Mouse (Mus musculus): ENCODE data around the gene Hnrnpll. TPM values are rescaled to one million over a fixed set of nuclear protein-coding genes. Genes with fewer than 3 reads are reported as not detected.
A peak's percentile ranks its signal among the peaks of the same experiment; 100 is the strongest.
"Not testable (repeated sequence)": the region's sequence is repeated elsewhere in the genome, so short reads cannot be mapped to it uniquely, and the experiment has no call there.

The Hnrnpll gene
- total and polyA plus RNA-seq, 2 experiments from 2014 or later = 49.7 to 67.6 TPM

- Histone ChIP-seq H3K9ac (no peak overlapping the region), H3K4me1 (ENCODE audit: insufficient read depth) (no peaks in the 10 kb centered on the region), H3K36me3 (ENCODE audit: insufficient read depth) (no peaks in the 10 kb centered on the region), H3K9me3 (ENCODE audit: low read length) (no peaks in the 10 kb centered on the region), H3K27ac (ENCODE audit: low read depth, low read length) (no peak overlapping the region), H3K4me2 (ENCODE audit: low read depth) (no peak overlapping the region), H3K27me3 (ENCODE audit: insufficient read depth, low read length) (no peaks in the 10 kb centered on the region), H3K4me3 (ENCODE audit: low read depth, low read length) (no peak overlapping the region)
- 76% methylated on average over 8 of the region's 8 CpGs for WGBS
- TF ChIP-seq CTCF (IDR thresholded peaks at IDR 0.05; ENCODE audit: low read depth) = no peak
- DNase-seq (no peak), ATAC-seq (peak; percentile 70; the same call in 1 of the 2 replicates)
Measured at GRCm38 (mm10) chr17:80014361-80014809, 47.7 kb downstream of the Hnrnpll start.

- H3K4me1 ChIP-seq (ENCODE audit: insufficient read depth) = peaks cover 8% of the 10 kb centered on the region; the same call in 1 of the 2 replicates
- H3K4me3 ChIP-seq (ENCODE audit: low read depth, low read length) = no peak overlapping the region
- WGBS = 35% methylated on average over 15 of the region's 15 CpGs
- ATAC-seq (no peak), DNase-seq (no peak)
- no peaks in the 10 kb centered on the region for H3K36me3 ChIP-seq (ENCODE audit: insufficient read depth)
- H3K9ac ChIP-seq = no peak overlapping the region
- no peaks in the 10 kb centered on the region for H3K27me3 ChIP-seq (ENCODE audit: insufficient read depth, low read length)
- H3K4me2 ChIP-seq (ENCODE audit: low read depth) = no peak overlapping the region
- no peaks in the 10 kb centered on the region for H3K9me3 ChIP-seq (ENCODE audit: low read length)
- no peak overlapping the region for H3K27ac ChIP-seq (ENCODE audit: low read depth, low read length)
- TF ChIP-seq CTCF (IDR thresholded peaks at IDR 0.05; ENCODE audit: low read depth) = no peak
Measured at GRCm38 (mm10) chr17:80009926-80010325, 52.2 kb downstream of the Hnrnpll start.

GRCm38 (mm10) chr17:80008847-80009246, 53.3 kb downstream of the Hnrnpll start:
- H3K4me3 ChIP-seq (ENCODE audit: low read depth, low read length) = no peak overlapping the region
- no peak for TF ChIP-seq CTCF (IDR thresholded peaks at IDR 0.05; ENCODE audit: low read depth)
- H3K36me3 ChIP-seq (ENCODE audit: insufficient read depth) = no peaks in the 10 kb centered on the region
- no peaks in the 10 kb centered on the region for H3K27me3 ChIP-seq (ENCODE audit: insufficient read depth, low read length)
- no peak overlapping the region for H3K9ac ChIP-seq
- no peaks in the 10 kb centered on the region for H3K9me3 ChIP-seq (ENCODE audit: low read length)
- 8% methylated on average over 5 of the region's 5 CpGs for WGBS
- DNase-seq (peak; percentile 87), ATAC-seq (peak; percentile 52; the same call in 1 of the 2 replicates)
- no peak overlapping the region for H3K4me2 ChIP-seq (ENCODE audit: low read depth)
- H3K4me1 ChIP-seq (ENCODE audit: insufficient read depth) = peaks cover 8% of the 10 kb centered on the region; the same call in 1 of the 2 replicates
- H3K27ac ChIP-seq (ENCODE audit: low read depth, low read length) = peak overlapping the region; percentile 42; the same call in 1 of the 2 replicates

- ATAC-seq (peak; percentile 68), DNase-seq (peak; percentile 59)
- H3K27ac ChIP-seq (ENCODE audit: low read depth, low read length) = no peak overlapping the region
- no peak overlapping the region for H3K4me3 ChIP-seq (ENCODE audit: low read depth, low read length)
- TF ChIP-seq CTCF (IDR thresholded peaks at IDR 0.05; ENCODE audit: low read depth) = peak; percentile 57
- H3K27me3 ChIP-seq (ENCODE audit: insufficient read depth, low read length) = no peaks in the 10 kb centered on the region
- no peaks in the 10 kb centered on the region for H3K9me3 ChIP-seq (ENCODE audit: low read length)
- peaks cover 8% of the 10 kb centered on the region; the same call in 1 of the 2 replicates for H3K4me1 ChIP-seq (ENCODE audit: insufficient read depth)
- no peak overlapping the region for H3K9ac ChIP-seq
- 44% methylated on average over 17 of the region's 17 CpGs for WGBS
- H3K36me3 ChIP-seq (ENCODE audit: insufficient read depth) = no peaks in the 10 kb centered on the region
- H3K4me2 ChIP-seq (ENCODE audit: low read depth) = no peak overlapping the region
Measured at GRCm38 (mm10) chr17:80004345-80005239, 57.5 kb downstream of the Hnrnpll start.

- not testable (repeated sequence) for H3K9ac ChIP-seq
Measured at GRCm38 (mm10) chr17:80003851-80004250, 58.3 kb downstream of the Hnrnpll start.

GRCm38 (mm10) chr17:80002385-80002852, 59.7 kb downstream of the Hnrnpll start:
- H3K27ac ChIP-seq (ENCODE audit: low read depth, low read length) = no peak overlapping the region
- WGBS = 73% methylated on average over 3 of the region's 3 CpGs
- no peak for DNase-seq
- no peaks in the 10 kb centered on the region for H3K4me1 ChIP-seq (ENCODE audit: insufficient read depth)
- H3K9ac ChIP-seq = no peak overlapping the region
- no peaks in the 10 kb centered on the region for H3K27me3 ChIP-seq (ENCODE audit: insufficient read depth, low read length)
- ATAC-seq = no peak
- TF ChIP-seq CTCF (IDR thresholded peaks at IDR 0.05; ENCODE audit: low read depth) = no peak
- no peaks in the 10 kb centered on the region for H3K9me3 ChIP-seq (ENCODE audit: low read length)
- H3K4me2 ChIP-seq (ENCODE audit: low read depth) = no peak overlapping the region
- H3K36me3 ChIP-seq (ENCODE audit: insufficient read depth) = no peaks in the 10 kb centered on the region
- no peak overlapping the region for H3K4me3 ChIP-seq (ENCODE audit: low read depth, low read length)

More at GRCm38 (mm10) chr17:80003851-80004250, 58.3 kb downstream of the Hnrnpll start:
- not testable (repeated sequence) for DNase-seq; H3K4me3 ChIP-seq (ENCODE audit: low read depth, low read length); H3K36me3 ChIP-seq (ENCODE audit: insufficient read depth); H3K9me3 ChIP-seq (ENCODE audit: low read length); H3K4me1 ChIP-seq (ENCODE audit: insufficient read depth); H3K27ac ChIP-seq (ENCODE audit: low read depth, low read length); ATAC-seq; H3K27me3 ChIP-seq (ENCODE audit: insufficient read depth, low read length); H3K4me2 ChIP-seq (ENCODE audit: low read depth)
- 88% methylated on average over 3 of the region's 3 CpGs for WGBS

GRCm38 (mm10) chr17:79999631-80000030, 62.5 kb downstream of the Hnrnpll start:
- 92% methylated on average over 14 of the region's 14 CpGs for WGBS
- TF ChIP-seq CTCF (IDR thresholded peaks at IDR 0.05; ENCODE audit: low read depth) = no peak
- ATAC-seq (no peak), DNase-seq (no peak)
- Histone ChIP-seq H3K9me3 (ENCODE audit: low read length) (no peaks in the 10 kb centered on the region), H3K27ac (ENCODE audit: low read depth, low read length) (no peak overlapping the region), H3K9ac (no peak overlapping the region), H3K4me3 (ENCODE audit: low read depth, low read length) (no peak overlapping the region), H3K4me1 (ENCODE audit: insufficient read depth) (no peaks in the 10 kb centered on the region), H3K27me3 (ENCODE audit: insufficient read depth, low read length) (no peaks in the 10 kb centered on the region), H3K36me3 (ENCODE audit: insufficient read depth) (no peaks in the 10 kb centered on the region), H3K4me2 (ENCODE audit: low read depth) (no peak overlapping the region)
